20 mouse cellular contexts compared by ENCODE assay signal in the genomic region with DNA sequence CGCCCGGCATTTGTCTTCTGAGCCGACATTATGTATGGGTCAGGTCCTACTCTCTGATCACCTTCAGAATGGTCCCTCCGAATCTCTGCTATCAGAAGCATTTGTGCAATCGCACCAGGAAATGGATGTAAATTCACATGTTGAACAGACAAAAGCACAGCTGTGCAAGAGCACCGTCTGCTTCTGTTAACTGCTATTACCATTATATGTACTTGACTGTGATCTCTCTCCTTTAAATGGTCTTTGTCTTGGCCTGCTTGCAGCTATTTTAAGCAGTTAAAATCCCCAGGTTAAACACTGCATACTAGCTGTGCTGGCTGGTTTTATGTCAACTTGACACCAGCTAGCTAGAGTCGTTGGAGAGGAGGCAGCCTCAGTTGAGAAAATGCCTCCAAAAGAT.
DNase-seq lines count a peak whose midpoint lies in the region; ATAC-seq and TF ChIP-seq lines count a peak whose summit lies in the region.
"Had no signal": no experiment of that assay in that cellular context is flagged by ENCODE, and none has a peak within 500 bp of the region (broad histone marks: within the 10 kb centered on the region; RNA-seq: fewer than 3 reads in every experiment).

No protein-coding gene starts in this region.

- H3K9ac ChIP-seq in forebrain, embryonic 13.5 days: 0 out of 2 replicates have a peak overlapping the region, but pooled peaks have one; percentile 21
- H3K9ac ChIP-seq in midbrain, postnatal 0 days (replicated peaks; ENCODE audit: low read length, poor library complexity, severe bottlenecking): no peak overlapping the region
- H3K9ac ChIP-seq in midbrain, embryonic 15.5 days: no peak overlapping the region
- H3K9ac ChIP-seq in hindbrain, embryonic 14.5 days: no peak overlapping the region
- H3K9ac ChIP-seq in neural tube, embryonic 13.5 days: no peak overlapping the region
- H3K9ac ChIP-seq: limb, embryonic 15.5 days had no signal

- H3K4me3 ChIP-seq in forebrain, embryonic 13.5 days: no peak overlapping the region
- no peak overlapping the region for H3K4me3 ChIP-seq in forebrain, embryonic 10.5 days
- no peak overlapping the region for H3K4me3 ChIP-seq in midbrain, postnatal 0 days (ENCODE audit: low read depth, low read length)
- H3K4me3 ChIP-seq in midbrain, embryonic 15.5 days: no peak overlapping the region
- no peak overlapping the region for H3K4me3 ChIP-seq in hindbrain, embryonic 14.5 days (replicated peaks; ENCODE audit: low read length)
- no peak overlapping the region for H3K4me3 ChIP-seq in neural tube, embryonic 13.5 days
- H3K4me3 ChIP-seq: limb, embryonic 15.5 days had no signal

- no peaks in the 10 kb centered on the region for H3K36me3 ChIP-seq in forebrain, embryonic 13.5 days (ENCODE audit: poor library complexity, severe bottlenecking)
- H3K36me3 ChIP-seq in forebrain, embryonic 10.5 days (replicated peaks): no peaks in the 10 kb centered on the region
- H3K36me3 ChIP-seq in midbrain, postnatal 0 days (ENCODE audit: insufficient read depth, low read length): no peaks in the 10 kb centered on the region
- no peaks in the 10 kb centered on the region for H3K36me3 ChIP-seq in midbrain, embryonic 15.5 days (replicated peaks)
- no peaks in the 10 kb centered on the region for H3K36me3 ChIP-seq in hindbrain, embryonic 14.5 days (replicated peaks; ENCODE audit: control insufficient read depth, insufficient read depth)
- H3K36me3 ChIP-seq in neural tube, embryonic 13.5 days: no peaks in the 10 kb centered on the region
- H3K36me3 ChIP-seq: limb, embryonic 15.5 days had no signal

- H3K4me1 ChIP-seq in forebrain, embryonic 13.5 days: peaks cover 15% of the 10 kb centered on the region
- peaks cover 15% of the 10 kb centered on the region for H3K4me1 ChIP-seq in forebrain, embryonic 10.5 days
- no peaks in the 10 kb centered on the region for H3K4me1 ChIP-seq in midbrain, postnatal 0 days (ENCODE audit: insufficient read depth, low read length)
- H3K4me1 ChIP-seq in midbrain, embryonic 15.5 days: peaks cover 5% of the 10 kb centered on the region; the same call in 1 of the 2 replicates
- peaks cover 23% of the 10 kb centered on the region for H3K4me1 ChIP-seq in hindbrain, embryonic 14.5 days (replicated peaks; ENCODE audit: control insufficient read depth, insufficient read depth, low read length)
- peaks cover 15% of the 10 kb centered on the region for H3K4me1 ChIP-seq in neural tube, embryonic 13.5 days (replicated peaks)

- no peaks in the 10 kb centered on the region for H3K9me3 ChIP-seq in forebrain, embryonic 13.5 days (replicated peaks)
- H3K9me3 ChIP-seq in forebrain, embryonic 10.5 days: no peaks in the 10 kb centered on the region
- no peaks in the 10 kb centered on the region for H3K9me3 ChIP-seq in midbrain, postnatal 0 days (ENCODE audit: low read length)
- no peaks in the 10 kb centered on the region for H3K9me3 ChIP-seq in midbrain, embryonic 15.5 days
- H3K9me3 ChIP-seq in hindbrain, embryonic 14.5 days (ENCODE audit: control insufficient read depth, low read length): no peaks in the 10 kb centered on the region
- H3K9me3 ChIP-seq in neural tube, embryonic 13.5 days: no peaks in the 10 kb centered on the region
- H3K9me3 ChIP-seq: limb, embryonic 15.5 days had no signal

- DNase-seq in forebrain, embryonic 10.5 days (ENCODE audit: extremely low spot score, low spot score): no peak
- peak; percentile 27 for DNase-seq in midbrain, postnatal 0 days (ENCODE audit: low spot score)
- DNase-seq in hindbrain, embryonic 14.5 days (ENCODE audit: low spot score): no peak
- no peak for DNase-seq in urinary bladder, postnatal 4 days (ENCODE audit: low spot score in 2 of 2)
- no peak for DNase-seq in ovary, postnatal 14 days (ENCODE audit: low spot score)
- DNase-seq: adrenal gland, postnatal 36 days; cerebellum, adult 18-20 months; cerebellum, postnatal 25 days; gastrocnemius, postnatal 10 days; heart, adult 11 months; kidney, adult 8-10 months; kidney, postnatal 36 days; midbrain, embryonic 14.5 days; right cerebral cortex, adult 18-20 months had no signal

- H3K4me2 ChIP-seq in forebrain, embryonic 13.5 days: no peak overlapping the region
- H3K4me2 ChIP-seq in midbrain, postnatal 0 days (ENCODE audit: low read depth, low read length, poor library complexity, severe bottlenecking): no peak overlapping the region
- no peak overlapping the region for H3K4me2 ChIP-seq in midbrain, embryonic 15.5 days
- no peak overlapping the region for H3K4me2 ChIP-seq in hindbrain, embryonic 14.5 days (replicated peaks)
- no peak overlapping the region for H3K4me2 ChIP-seq in neural tube, embryonic 13.5 days
- H3K4me2 ChIP-seq: limb, embryonic 15.5 days had no signal

- no peaks in the 10 kb centered on the region for H3K27me3 ChIP-seq in forebrain, embryonic 13.5 days
- no peaks in the 10 kb centered on the region for H3K27me3 ChIP-seq in forebrain, embryonic 10.5 days (ENCODE audit: poor library complexity, severe bottlenecking)
- H3K27me3 ChIP-seq in midbrain, postnatal 0 days (ENCODE audit: insufficient read depth, low read length): no peaks in the 10 kb centered on the region
- H3K27me3 ChIP-seq in midbrain, embryonic 15.5 days (replicated peaks): no peaks in the 10 kb centered on the region
- H3K27me3 ChIP-seq in hindbrain, embryonic 14.5 days (ENCODE audit: control insufficient read depth, insufficient read depth, low read length): no peaks in the 10 kb centered on the region
- no peaks in the 10 kb centered on the region for H3K27me3 ChIP-seq in neural tube, embryonic 13.5 days
- H3K27me3 ChIP-seq: limb, embryonic 15.5 days had no signal

- peak overlapping the region; percentile 44 for H3K27ac ChIP-seq in forebrain, embryonic 13.5 days
- no peak overlapping the region for H3K27ac ChIP-seq in forebrain, embryonic 10.5 days
- no peak overlapping the region for H3K27ac ChIP-seq in midbrain, postnatal 0 days (ENCODE audit: low read depth, low read length)
- H3K27ac ChIP-seq in midbrain, embryonic 15.5 days: no peak overlapping the region
- peak overlapping the region; percentile 44; the same call in 1 of the 2 replicates for H3K27ac ChIP-seq in hindbrain, embryonic 14.5 days
- peak overlapping the region; percentile 68 for H3K27ac ChIP-seq in neural tube, embryonic 13.5 days (replicated peaks)
- H3K27ac ChIP-seq: limb, embryonic 15.5 days; stomach, postnatal 0 days had no signal

- ATAC-seq in forebrain, embryonic 13.5 days: peak; percentile 48; the same call in 1 of the 2 replicates
- ATAC-seq in midbrain, postnatal 0 days (ENCODE audit: low FRiP score): no peak
- ATAC-seq in midbrain, embryonic 15.5 days (replicated peaks): no peak
- ATAC-seq in hindbrain, embryonic 14.5 days (ENCODE audit: low FRiP score): no peak
- peak; percentile 37 for ATAC-seq in neural tube, embryonic 13.5 days (ENCODE audit: low read depth)
- ATAC-seq: lung, postnatal 0 days had no signal

- WGBS in forebrain, embryonic 13.5 days: 47% methylated on average over 7 of the region's 7 CpGs
- WGBS in forebrain, embryonic 10.5 days: 83% methylated on average over 7 of the region's 7 CpGs
- 72% methylated on average over 7 of the region's 7 CpGs for WGBS in midbrain, postnatal 0 days
- 78% methylated on average over 7 of the region's 7 CpGs for WGBS in midbrain, embryonic 15.5 days
- WGBS in hindbrain, embryonic 14.5 days: 58% methylated on average over 7 of the region's 7 CpGs
- 24% methylated on average over 7 of the region's 7 CpGs for whole genome bisulfite sequencing in neural tube, embryonic 13.5 days

- TF ChIP-seq CTCF in midbrain, postnatal 0 days (IDR thresholded peaks at IDR 0.05): no peak

Comparison
In these comparisons a context has a peak if more than half of its experiments do, and no peak if none do; other contexts are left out.
1. H3K27ac ChIP-seq: peak in forebrain, embryonic 13.5 days (single experiment), hindbrain, embryonic 14.5 days (single experiment) and neural tube, embryonic 13.5 days (single experiment); none in forebrain, embryonic 10.5 days (single experiment), midbrain, postnatal 0 days (single experiment) and midbrain, embryonic 15.5 days (single experiment).
2. ATAC-seq: peak in forebrain, embryonic 13.5 days (single experiment) and neural tube, embryonic 13.5 days (single experiment); none in midbrain, postnatal 0 days (single experiment), midbrain, embryonic 15.5 days (single experiment) and hindbrain, embryonic 14.5 days (single experiment).